Mouse (Mus musculus) E14TG2a.4 (cell line): ENCODE measurements around the gene Ugt1a10.

Experiments used
- CTCF ChIP-seq: conservative IDR thresholded peaks from 2 replicates; pipeline ENCODE4 v1.5.1; 2014; ENCODE audit warnings: low read length
- POU5F1 ChIP-seq: IDR thresholded peaks from 2 replicates; pipeline ENCODE4 v1.6.1; 2014; ENCODE audit warnings: low read length, borderline replicate concordance

DNA sequence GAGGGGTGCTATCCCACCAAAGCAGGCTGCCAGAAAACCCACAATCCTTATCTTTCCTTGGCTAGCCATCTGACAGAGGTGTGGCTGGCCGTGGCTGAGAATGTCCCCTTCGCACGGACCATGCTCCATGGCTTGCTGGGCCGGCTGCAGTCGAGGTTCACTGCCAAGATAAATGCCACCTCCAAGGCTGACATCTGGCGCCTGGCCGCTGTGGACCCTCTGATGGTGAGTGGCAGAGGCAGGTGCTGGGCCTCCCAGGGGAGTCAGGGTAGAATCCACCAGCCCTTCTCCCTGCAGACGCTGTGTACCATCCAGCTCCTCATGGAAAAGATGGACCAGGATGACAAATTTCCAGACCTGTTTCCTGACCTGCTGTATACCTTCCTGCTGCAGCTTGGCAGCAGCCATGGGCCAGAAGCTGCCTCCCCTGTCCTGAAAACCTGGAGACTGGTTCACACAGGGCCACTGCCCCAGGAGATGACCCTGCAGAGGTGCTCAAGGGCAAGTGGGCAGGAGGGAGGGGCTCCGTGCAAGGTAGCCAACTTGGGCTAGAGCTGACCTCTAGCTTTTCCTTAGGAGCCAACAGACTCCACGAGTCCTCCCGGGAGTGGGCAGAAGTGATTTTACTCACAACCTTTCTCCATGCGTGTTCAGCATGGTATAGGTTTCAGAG, 199.7 kb downstream of the Ugt1a10 start:
- TF ChIP-seq CTCF, result no peak
- no peak for TF ChIP-seq POU5F1
